Mouse (Mus musculus) intestine, postnatal 0 days (tissue): ENCODE measurements around the gene 4933424G06Rik. TPM values are rescaled to one million over a fixed set of nuclear protein-coding genes. Genes with fewer than 3 reads are reported as not detected.

ENCODE experiments used
- ATAC-seq: fragments of 200-750 bp; cut with Nextera tagmentation; 2 replicates; pipeline ENCODE4 v1.8.0; 2017; ENCODE audit warnings: mild to moderate bottlenecking, moderate TSS enrichment, moderate library complexity
- H3K27ac ChIP-seq: fragments of 300-500 bp; sonication (generic); 2 replicates; pipeline ENCODE4 v1.5.1; 2014; ENCODE audit warnings: mild to moderate bottlenecking, low read depth, low read length, moderate library complexity
- H3K27me3 ChIP-seq: fragments of 300-500 bp; sonication (generic); replicated peaks from 2 replicates; pipeline ENCODE4 v1.6.1; 2014; ENCODE audit warnings: low read length, mixed read lengths; ENCODE audit not compliant: control insufficient read depth, insufficient read depth
- H3K36me3 ChIP-seq: fragments of 300-500 bp; sonication (generic); 2 replicates; pipeline ENCODE4 v1.6.1; 2014; ENCODE audit warnings: mild to moderate bottlenecking, moderate library complexity; ENCODE audit not compliant: control insufficient read depth, insufficient read depth
- H3K4me1 ChIP-seq: fragments of 300-500 bp; sonication (generic); replicated peaks from 2 replicates; pipeline ENCODE4 v1.6.1; 2014; ENCODE audit warnings: antibody characterized with exemption, low read length, mixed read lengths; ENCODE audit not compliant: control insufficient read depth, insufficient read depth
- H3K4me2 ChIP-seq: fragments of 300-500 bp; sonication (generic); replicated peaks from 2 replicates; pipeline ENCODE4 v1.6.1; 2014; ENCODE audit warnings: low read depth, mild to moderate bottlenecking, moderate library complexity
- H3K4me3 ChIP-seq: fragments of 300-500 bp; sonication (generic); 2 replicates; pipeline ENCODE4 v1.5.1; 2014; ENCODE audit warnings: low read depth, low read length
- H3K9ac ChIP-seq: fragments of 300-500 bp; sonication (generic); 2 replicates; pipeline ENCODE4 v1.6.1; 2014; ENCODE audit warnings: mild to moderate bottlenecking, low read depth, low read length
- H3K9me3 ChIP-seq: fragments of 300-500 bp; sonication (generic); 2 replicates; pipeline ENCODE4 v1.6.1; 2016; ENCODE audit warnings: mixed run types; ENCODE audit not compliant: control insufficient read depth
- CTCF ChIP-seq: sonication (generic); IDR thresholded peaks from 2 replicates; pipeline ENCODE4 v1.5.1; 2016; ENCODE audit warnings: low read depth, mild to moderate bottlenecking, control low read depth, antibody characterized with exemption, moderate library complexity
- WGBS: fragments of 180-500 bp; shearing (Covaris S2); extraction: QIAGEN DNeasy Blood & Tissue Kit; methylation state at CpG from one replicate; pipeline ENCODE4 v1.1.7; 2014; 5-methylcytosine and 5-hydroxymethylcytosine counted together
- polyA plus RNA-seq: library from polyadenylated mRNA; unstranded; fragments of >200 nt; fragmentation: Nextera tagmentation; extraction: Ambion mirVana; gene quantifications from 2 replicates; pipeline ENCODE4 v1.2.1, GENCODE M21; 2015

4933424G06Rik gene
- polyA plus RNA-seq, 1 experiment from 2014 or later = not detected

DNA sequence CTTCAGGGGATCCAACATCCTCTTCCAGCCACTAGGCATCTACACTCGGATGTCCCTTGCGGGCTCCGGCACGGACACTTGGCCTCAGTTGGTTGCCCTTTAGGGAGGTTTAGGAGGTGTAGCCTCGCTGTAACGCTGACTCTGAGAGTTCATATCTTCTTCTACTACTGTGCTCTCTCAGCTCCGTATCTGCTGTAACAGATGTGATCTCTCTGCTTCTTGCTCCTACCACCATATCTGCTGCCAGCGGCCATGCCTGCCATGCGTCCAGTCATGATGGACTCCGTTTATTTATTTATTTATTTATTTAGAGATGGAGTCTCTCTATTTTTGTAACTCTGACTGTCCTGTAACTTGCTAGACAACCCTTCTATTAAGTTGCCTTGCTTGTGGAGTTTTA is 38.7 kb upstream of the 4933424G06Rik start:
- no peaks in the 10 kb centered on the region for H3K27me3 ChIP-seq
- ATAC-seq = no peak
- no peak for TF ChIP-seq CTCF
- H3K4me2 ChIP-seq = no peak overlapping the region
- 95% methylated on average over 10 of the region's 10 CpGs for WGBS
- no peaks in the 10 kb centered on the region for H3K36me3 ChIP-seq
- no peak overlapping the region for H3K27ac ChIP-seq
- H3K4me3 ChIP-seq = no peak overlapping the region
- H3K4me1 ChIP-seq = no peaks in the 10 kb centered on the region
- H3K9me3 ChIP-seq = no peaks in the 10 kb centered on the region
- no peak overlapping the region for H3K9ac ChIP-seq

DNA sequence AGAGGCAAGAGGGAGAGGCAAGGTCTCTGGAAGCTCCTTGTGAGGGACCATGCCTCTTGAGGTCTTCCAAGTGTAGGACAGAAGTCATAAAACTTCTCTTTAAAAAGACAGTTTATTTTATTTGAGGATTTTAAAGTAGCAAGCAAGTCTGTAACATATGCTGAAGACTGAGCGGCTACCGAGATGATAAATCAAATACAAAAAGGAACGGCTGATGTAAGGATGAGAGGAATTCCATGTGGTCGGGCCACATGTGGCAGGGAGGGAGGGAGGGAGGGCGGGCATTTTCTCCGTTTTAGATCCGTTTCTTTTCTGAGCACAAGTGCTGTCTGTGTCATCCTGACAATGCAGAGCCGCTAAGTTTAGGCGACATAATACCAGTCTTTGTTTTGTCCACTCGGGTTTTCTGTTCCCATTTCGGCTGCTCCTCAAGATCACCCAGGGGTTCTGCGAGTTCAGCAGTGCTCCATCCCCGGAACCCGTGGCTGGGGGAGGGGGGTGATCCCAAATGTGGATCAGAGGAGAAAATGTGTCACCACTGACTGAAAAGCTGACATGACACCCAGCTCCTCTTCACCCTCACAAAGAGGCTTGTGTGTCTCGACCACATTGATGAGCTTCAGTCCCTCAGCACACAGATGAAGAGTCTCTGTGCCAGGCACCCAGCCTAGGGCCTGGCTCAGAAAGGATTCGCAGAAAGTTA is 37.1 kb upstream of the 4933424G06Rik start:
- no peak overlapping the region for H3K4me2 ChIP-seq
- TF ChIP-seq CTCF = no peak
- H3K36me3 ChIP-seq = no peaks in the 10 kb centered on the region
- no peak overlapping the region for H3K4me3 ChIP-seq
- 61% methylated on average over 16 of the region's 16 CpGs for WGBS
- H3K4me1 ChIP-seq = no peaks in the 10 kb centered on the region
- no peaks in the 10 kb centered on the region for H3K9me3 ChIP-seq
- H3K27me3 ChIP-seq = no peaks in the 10 kb centered on the region
- ATAC-seq = no peak
- H3K9ac ChIP-seq = no peak overlapping the region
- H3K27ac ChIP-seq = no peak overlapping the region

DNA sequence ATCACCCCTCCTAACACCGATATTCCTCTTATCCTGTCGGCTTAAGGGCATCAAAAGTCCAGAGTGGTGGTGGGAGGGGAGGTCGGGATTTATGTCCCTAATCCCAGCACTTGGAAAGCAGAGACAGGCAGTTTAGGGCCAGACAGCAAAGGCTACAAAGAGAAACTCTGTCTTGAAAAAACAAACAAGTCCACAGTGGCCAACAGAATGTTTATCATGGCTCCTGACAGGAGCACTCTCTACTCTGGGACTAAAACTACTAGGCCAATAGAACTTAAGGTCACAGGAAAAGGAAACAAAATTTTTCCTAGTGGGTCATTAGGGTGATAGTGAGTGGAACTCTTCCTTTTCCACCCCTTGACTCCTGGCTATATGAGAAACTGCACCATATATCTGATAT is 35.0 kb upstream of the 4933424G06Rik start:
- H3K9ac ChIP-seq = no peak overlapping the region
- no peak overlapping the region for H3K27ac ChIP-seq
- no peaks in the 10 kb centered on the region for H3K36me3 ChIP-seq
- ATAC-seq = no peak
- no peak overlapping the region for H3K4me3 ChIP-seq
- no peaks in the 10 kb centered on the region for H3K9me3 ChIP-seq
- no peak overlapping the region for H3K4me2 ChIP-seq
- no peaks in the 10 kb centered on the region for H3K4me1 ChIP-seq
- WGBS = 45% methylated on average over 3 of the region's 3 CpGs
- no peaks in the 10 kb centered on the region for H3K27me3 ChIP-seq
- TF ChIP-seq CTCF = no peak

DNA sequence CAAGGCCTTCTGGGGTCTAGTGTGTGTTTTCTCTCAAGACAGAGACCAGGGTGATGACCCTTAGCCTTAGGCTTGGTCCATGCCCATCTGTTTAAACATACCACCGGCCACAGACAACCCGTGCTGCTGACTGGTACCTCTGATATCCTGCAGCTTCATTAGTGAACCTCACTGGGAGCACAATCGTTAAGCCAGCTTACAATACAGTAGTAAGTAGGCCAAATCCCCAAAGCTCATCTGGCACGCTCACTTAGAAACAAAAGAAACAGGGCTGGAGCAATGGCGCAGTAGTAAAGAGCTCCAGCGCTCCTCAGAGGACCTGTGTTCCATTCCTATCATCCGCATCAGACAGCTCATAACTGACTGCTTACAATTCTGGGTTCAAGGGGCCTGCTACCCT is 29.1 kb upstream of the 4933424G06Rik start:
- H3K4me2 ChIP-seq = no peak overlapping the region
- H3K4me1 ChIP-seq = no peaks in the 10 kb centered on the region
- WGBS = 76% methylated on average over 7 of the region's 7 CpGs
- no peaks in the 10 kb centered on the region for H3K27me3 ChIP-seq
- H3K9me3 ChIP-seq = no peaks in the 10 kb centered on the region
- no peak for ATAC-seq
- H3K9ac ChIP-seq = no peak overlapping the region
- H3K4me3 ChIP-seq = no peak overlapping the region
- H3K36me3 ChIP-seq = no peaks in the 10 kb centered on the region
- H3K27ac ChIP-seq = no peak overlapping the region
- no peak for TF ChIP-seq CTCF

DNA sequence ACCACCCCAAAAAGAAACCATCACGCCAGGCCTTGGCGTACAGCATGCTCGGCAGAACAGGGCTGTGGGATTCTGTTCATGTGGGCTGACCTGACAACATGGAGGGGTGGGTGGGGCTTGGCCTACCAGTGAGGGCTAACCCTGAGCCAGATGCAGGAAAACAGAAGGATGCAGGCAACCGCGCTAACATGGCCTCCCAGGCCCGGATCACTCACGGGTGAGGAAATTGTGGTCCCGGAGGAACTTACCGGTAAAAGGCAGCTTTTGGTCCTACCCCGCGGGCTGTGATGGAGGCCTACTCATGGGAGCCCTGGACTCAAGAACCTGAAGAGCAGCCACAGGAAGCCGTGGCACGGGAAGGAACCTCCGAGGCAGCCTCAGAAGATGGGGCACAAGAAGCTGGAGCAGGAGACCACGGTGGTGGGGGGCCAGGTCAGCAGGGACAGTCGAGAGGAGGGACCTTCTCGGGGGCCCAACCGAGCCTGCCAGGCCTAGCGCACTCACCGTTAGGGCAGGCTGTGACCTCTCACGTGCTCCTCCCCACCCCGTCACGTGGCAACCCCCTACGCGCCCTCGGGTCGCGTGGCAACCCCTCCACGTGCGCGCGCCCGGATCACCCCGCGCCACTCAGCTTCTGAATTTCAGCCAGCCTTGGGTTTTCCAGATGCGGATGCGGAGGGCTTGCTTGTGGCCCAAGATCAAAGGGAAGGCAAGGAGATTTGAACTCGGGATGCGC is 27.2 kb upstream of the 4933424G06Rik start, which contains the start of gene Fam178b:
Fam178b (minus strand) TSS at position 564 of the 736 bp plus-strand sequence.
- Histone ChIP-seq H3K4me1 (no peaks in the 10 kb centered on the region), H3K4me2 (no peak within 1 kb of the TSS), H3K4me3 (no peak within 1 kb of the TSS), H3K9ac (no peak within 1 kb of the TSS), H3K9me3 (no peaks in the 10 kb centered on the region), H3K27ac (no peak within 1 kb of the TSS), H3K27me3 (no peaks in the 10 kb centered on the region), H3K36me3 (no peaks in the 10 kb centered on the region)
- no peak for ATAC-seq
- no peak for TF ChIP-seq CTCF
- WGBS = 91% methylated on average over 39 of the region's 39 CpGs

DNA sequence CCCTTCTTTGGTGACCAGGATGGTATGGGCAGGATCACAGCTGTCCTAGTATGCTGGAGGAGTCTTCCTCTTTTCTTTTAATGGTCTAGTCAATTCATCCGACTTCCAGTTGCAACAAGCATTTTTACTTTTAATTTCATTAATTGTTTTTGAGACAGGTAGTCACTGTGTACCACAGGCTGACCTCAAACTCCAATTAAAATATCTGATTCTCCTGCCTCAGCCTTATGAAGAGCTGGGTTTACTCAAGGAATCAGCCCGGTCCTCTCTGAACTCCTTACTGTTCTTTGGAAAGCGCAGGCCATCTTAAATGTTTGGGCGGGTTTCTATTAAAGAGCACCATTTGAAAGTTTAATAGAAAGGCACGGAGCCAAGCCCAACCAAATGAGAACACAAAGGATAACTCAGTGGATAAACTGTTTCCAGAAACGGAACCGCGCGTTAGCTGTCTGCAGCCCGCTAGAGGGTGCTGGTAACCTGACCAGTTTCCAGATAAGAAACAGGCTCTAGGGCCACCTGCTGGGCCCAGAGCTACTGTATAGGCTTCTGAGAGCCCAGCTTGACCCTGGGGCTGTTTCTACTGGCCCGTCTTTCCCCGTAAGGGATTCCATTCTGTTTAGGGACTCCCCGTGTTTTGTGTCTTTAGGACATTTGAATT is 26.0 kb upstream of the 4933424G06Rik start:
- H3K27me3 ChIP-seq = no peaks in the 10 kb centered on the region
- peak; percentile 98 for TF ChIP-seq CTCF
- H3K4me1 ChIP-seq = no peaks in the 10 kb centered on the region
- 7% methylated on average over 13 of the region's 13 CpGs for WGBS
- H3K9ac ChIP-seq = no peak overlapping the region
- H3K4me3 ChIP-seq = no peak overlapping the region
- peak; percentile 63 for ATAC-seq
- H3K4me2 ChIP-seq = no peak overlapping the region
- no peaks in the 10 kb centered on the region for H3K36me3 ChIP-seq
- no peaks in the 10 kb centered on the region for H3K9me3 ChIP-seq
- H3K27ac ChIP-seq = no peak overlapping the region
